Mouse (Mus musculus) erythroblast, embryonic 14.5 days (primary cell): ENCODE measurements around the gene Pecr. TPM values are rescaled to one million over a fixed set of nuclear protein-coding genes. Genes with fewer than 3 reads are reported as not detected.
"Not testable (repeated sequence)": the region's sequence is repeated elsewhere in the genome, so short reads cannot be mapped to it uniquely, and the experiment has no call there.

Source experiments
- H3K27me3 ChIP-seq: 2 replicates; pipeline ENCODE4 v1.6.1; 2012; ENCODE audit warnings: inconsistent platforms; ENCODE audit not compliant: control insufficient read depth
- H3K36me3 ChIP-seq: 2 replicates; pipeline ENCODE4 v1.6.1; 2012; ENCODE audit warnings: mild to moderate bottlenecking, inconsistent platforms; ENCODE audit not compliant: control insufficient read depth
- H3K4me1 ChIP-seq: 2 replicates; pipeline ENCODE4 v1.6.1; 2012; ENCODE audit warnings: inconsistent platforms; ENCODE audit not compliant: control insufficient read depth
- H3K4me3 ChIP-seq: replicated peaks from 2 replicates; pipeline ENCODE3; 2012; ENCODE audit warnings: moderate library complexity, mild to moderate bottlenecking, inconsistent platforms
- H3K9me3 ChIP-seq: 2 replicates; pipeline ENCODE4 v1.6.1; 2012; ENCODE audit warnings: low read length, inconsistent platforms, mixed read lengths; ENCODE audit not compliant: control insufficient read depth
- GATA1 ChIP-seq: IDR thresholded peaks from 2 replicates; pipeline ENCODE4 v1.6.1; 2012; ENCODE audit warnings: low read length, inconsistent platforms, mixed read lengths
- TAL1 ChIP-seq: IDR thresholded peaks from 3 replicates; pipeline ENCODE4 v1.6.1; 2012; ENCODE audit warnings: low read length, inconsistent platforms, mixed read lengths
- polyA plus RNA-seq: library from polyadenylated mRNA; stranded (reverse); fragments of >175 nt; gene quantifications from 2 replicates; pipeline ENCODE4 v1.2.3, GENCODE M21; 2012

Pecr gene
- polyA plus RNA-seq, 1 experiment = 0.28 TPM

DNA sequence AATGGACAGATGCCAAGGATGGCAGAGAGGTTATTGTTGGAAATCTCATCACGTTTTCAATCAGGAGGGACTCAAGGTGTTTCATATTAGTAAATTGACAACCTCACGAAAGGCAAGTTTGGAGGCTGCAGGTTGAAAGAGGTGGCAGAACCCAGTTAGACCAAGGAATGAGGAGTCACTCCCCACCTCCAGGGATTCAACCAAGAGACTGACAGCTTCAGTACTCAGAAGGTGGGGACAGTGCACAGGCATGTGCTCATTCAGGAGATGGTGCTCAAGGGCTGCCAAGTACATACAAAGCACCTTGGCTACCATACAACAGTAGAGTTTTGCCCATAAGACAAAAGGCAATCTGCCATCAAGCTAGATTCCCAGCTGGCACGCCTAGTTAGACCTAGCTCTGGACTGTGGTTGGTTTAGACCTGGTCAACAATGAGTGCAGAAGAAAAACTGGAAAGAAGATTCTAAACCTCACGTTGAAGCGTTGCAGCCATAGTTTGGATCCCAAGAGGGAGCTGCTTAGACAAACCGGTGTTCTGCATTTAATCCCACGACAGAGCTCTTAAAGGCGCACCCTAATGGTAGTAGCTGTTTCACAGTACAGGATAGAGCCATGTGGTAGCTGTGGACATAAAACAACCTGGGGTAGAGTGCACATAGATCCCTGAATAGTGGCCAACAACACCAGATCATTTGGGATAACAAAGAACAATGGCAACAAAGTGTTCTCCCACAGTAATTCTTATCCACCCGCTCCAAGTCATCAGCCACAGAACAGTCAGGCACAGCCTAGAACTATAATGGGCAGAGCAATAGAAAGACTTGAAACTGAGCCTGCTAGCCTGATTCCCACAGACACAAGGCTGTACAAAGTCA, 27.5 kb downstream of the Pecr start:
- Histone ChIP-seq H3K4me3 (no peak overlapping the region), H3K4me1 (peaks cover 31% of the 10 kb centered on the region), H3K9me3 (no peaks in the 10 kb centered on the region), H3K27me3 (no peaks in the 10 kb centered on the region), H3K36me3 (no peaks in the 10 kb centered on the region; the same call in 1 of the 2 replicates)
- TF ChIP-seq GATA1 (no peak), TAL1 (no peak)

DNA sequence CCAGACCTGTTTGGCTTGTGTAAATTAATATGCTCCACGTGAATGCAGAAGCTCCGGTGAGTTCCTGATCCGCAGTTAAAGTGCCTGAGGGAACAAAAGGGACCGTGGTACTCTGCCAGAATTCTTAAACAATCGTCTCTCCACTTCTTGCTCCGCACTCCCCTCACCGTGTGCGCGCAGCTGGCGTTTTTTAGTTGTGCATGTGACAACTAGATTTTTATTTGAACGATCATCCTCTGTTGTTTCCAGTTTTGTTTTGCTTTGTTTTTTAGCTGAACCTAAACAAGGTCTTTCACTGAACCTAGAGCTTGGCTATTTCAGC, 28.3 kb downstream of the Pecr start:
- Histone ChIP-seq H3K27me3 (no peaks in the 10 kb centered on the region), H3K36me3 (no peaks in the 10 kb centered on the region; the same call in 1 of the 2 replicates), H3K4me3 (no peak overlapping the region), H3K9me3 (no peaks in the 10 kb centered on the region), H3K4me1 (peaks cover 31% of the 10 kb centered on the region)
- TF ChIP-seq TAL1 (no peak), GATA1 (no peak)

DNA sequence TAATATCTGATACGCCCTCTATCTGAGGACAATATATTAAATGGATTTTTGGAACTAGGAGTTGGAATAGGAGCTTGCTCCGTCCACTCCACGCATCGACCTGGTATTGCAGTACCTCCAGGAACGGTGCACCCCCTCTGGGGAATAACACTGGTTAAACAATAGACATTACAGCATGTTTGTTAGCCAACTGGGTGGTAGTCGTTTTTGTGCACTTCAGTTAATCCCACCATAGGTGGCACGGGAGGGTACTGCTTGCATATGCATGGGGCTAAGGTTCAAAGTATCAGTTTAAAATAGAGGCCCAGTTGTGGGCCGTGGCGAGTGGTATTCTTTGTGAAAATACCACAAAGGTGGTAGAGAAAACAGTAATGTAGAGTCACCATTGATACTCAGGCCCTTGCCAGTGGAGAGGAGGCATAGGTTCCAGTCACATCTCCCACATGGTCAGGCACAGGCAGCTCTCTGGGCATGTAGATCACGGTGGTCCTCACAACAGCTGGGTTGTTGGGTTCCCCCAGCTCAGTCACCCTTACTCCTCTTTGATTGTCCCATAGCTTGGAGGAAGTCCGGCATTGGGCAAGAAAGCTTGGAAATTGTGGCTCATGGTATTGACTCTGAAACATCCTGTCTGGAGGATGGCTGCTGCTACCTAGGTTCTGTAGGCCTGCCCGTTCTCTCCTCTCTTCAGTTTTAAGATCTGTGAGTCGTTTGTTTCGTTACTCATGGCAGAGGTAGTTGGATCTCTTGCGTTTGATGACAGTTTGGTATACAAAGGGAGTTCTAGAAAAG, 28.9 kb downstream of the Pecr start:
- H3K36me3 ChIP-seq = no peaks in the 10 kb centered on the region; the same call in 1 of the 2 replicates
- peaks cover 31% of the 10 kb centered on the region for H3K4me1 ChIP-seq
- no peaks in the 10 kb centered on the region for H3K9me3 ChIP-seq
- no peaks in the 10 kb centered on the region for H3K27me3 ChIP-seq
- no peak overlapping the region for H3K4me3 ChIP-seq
- TF ChIP-seq GATA1 (no peak), TAL1 (no peak)

DNA sequence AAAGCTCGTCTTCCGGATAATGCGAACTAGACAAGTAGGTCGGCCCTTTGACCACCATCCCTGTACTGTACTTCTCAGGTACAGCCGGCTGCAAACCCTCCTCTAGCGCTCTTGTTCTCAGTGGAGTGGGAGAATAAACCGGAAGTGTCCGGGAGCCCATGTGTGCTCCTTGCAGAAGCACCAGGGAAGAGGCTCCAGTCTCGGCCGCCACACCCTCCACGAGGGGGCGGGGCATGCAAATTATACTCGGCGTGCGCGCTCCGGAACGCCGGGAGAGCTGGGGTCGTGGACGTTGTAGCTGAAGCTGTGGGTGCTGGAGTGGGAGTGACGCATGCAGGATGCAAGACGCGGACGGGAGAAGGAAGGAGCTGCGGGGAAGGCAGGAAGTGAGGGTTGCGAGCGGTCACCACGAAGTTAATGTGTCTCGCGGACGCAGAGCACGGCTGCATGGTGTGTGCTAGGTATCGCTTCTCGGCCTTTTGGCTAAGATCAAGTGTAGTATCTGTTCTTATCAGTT, 29.5 kb downstream of the Pecr start:
- Histone ChIP-seq H3K27me3 (no peaks in the 10 kb centered on the region), H3K4me3 (peak overlapping the region; percentile 62), H3K9me3 (no peaks in the 10 kb centered on the region), H3K4me1 (peaks cover 31% of the 10 kb centered on the region), H3K36me3 (no peaks in the 10 kb centered on the region; the same call in 1 of the 2 replicates)
- TF ChIP-seq TAL1 (no peak), GATA1 (no peak)

DNA sequence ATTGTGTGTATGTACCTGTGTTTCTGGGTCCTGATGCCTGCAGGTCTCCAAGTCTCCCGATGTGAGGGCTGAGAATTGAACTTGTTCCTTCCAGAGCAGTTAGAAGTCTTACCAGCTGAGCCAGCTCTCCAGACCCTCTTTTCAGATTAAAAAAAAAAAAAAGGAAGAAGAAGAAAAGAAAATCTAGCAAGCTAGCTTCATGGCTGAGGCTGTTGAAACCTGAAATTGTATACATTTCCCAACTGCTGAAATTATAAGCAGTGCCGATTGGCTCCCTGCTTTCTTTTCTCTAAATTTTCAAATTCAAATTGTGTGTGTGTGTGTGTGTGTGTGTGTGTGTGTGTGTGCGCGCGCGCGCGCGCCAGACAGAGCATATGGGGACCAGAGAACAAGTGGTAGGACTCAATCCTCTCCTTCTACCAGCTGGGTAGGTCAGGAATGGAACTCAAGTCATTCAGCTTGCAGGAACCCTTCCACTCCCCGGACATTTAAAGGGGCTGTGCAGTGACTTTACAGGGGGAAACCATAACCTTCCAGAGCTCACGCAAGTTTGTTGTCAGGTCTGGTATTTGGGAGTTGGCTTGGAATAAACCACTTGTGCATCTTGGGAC, 30.1 kb downstream of the Pecr start:
- TF ChIP-seq GATA1 (no peak), TAL1 (no peak)
- Histone ChIP-seq H3K4me3 (peak overlapping the region; percentile 62), H3K27me3 (no peaks in the 10 kb centered on the region), H3K9me3 (no peaks in the 10 kb centered on the region), H3K36me3 (no peaks in the 10 kb centered on the region), H3K4me1 (peaks cover 31% of the 10 kb centered on the region)

DNA sequence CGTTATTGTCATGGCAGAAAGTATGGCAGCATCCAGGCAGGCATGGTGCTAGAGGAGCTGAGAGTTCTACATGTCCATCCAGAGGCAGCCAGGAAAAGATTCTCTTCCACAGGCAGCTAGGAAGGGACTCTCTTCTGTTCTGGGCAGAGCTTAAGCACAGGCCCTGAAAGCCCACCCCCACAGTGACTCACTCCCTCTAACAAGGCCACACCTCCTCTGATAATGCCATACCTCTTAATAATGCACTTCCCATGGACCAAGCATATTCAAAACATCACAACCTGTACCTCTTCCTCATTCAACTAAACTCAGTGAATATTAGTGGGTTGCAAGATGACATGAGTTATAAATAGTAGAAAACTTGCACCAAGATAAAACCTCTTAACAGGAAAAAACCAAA, 32.3 kb downstream of the Pecr start:
- TF ChIP-seq GATA1 (no peak), TAL1 (no peak)
- H3K4me1 ChIP-seq = peaks cover 24% of the 10 kb centered on the region
- H3K9me3 ChIP-seq = no peaks in the 10 kb centered on the region
- no peaks in the 10 kb centered on the region for H3K27me3 ChIP-seq
- no peak overlapping the region for H3K4me3 ChIP-seq
- no peaks in the 10 kb centered on the region for H3K36me3 ChIP-seq

DNA sequence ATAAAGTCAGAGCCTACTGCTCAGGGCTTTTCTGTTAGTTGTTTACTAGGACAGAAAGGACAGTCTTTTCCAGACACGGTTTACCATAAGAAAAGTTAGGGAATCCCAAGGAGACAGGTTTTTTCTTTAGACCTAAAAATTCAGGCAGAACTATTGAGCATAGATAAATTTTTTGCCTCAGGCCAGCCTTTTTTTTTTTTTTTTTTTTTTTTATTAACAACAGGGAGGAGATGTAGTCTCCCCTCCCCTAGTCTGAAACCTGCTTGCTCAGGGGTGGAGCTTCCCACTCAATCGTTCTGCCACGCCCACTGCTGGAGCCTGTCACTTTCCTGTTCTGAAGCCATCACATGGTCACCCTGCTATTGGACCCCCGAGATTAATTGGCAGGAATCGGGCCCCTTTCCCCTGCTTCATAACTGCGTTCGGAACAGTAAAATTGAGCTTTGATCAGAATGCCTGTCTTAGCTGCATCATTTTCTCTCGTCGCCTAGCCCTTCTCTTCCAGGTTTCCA, 35.8 kb downstream of the Pecr start:
- H3K4me3 ChIP-seq, H3K36me3 ChIP-seq, H3K9me3 ChIP-seq, H3K27me3 ChIP-seq: not testable (repeated sequence)
- peaks cover 17% of the 10 kb centered on the region for H3K4me1 ChIP-seq

DNA sequence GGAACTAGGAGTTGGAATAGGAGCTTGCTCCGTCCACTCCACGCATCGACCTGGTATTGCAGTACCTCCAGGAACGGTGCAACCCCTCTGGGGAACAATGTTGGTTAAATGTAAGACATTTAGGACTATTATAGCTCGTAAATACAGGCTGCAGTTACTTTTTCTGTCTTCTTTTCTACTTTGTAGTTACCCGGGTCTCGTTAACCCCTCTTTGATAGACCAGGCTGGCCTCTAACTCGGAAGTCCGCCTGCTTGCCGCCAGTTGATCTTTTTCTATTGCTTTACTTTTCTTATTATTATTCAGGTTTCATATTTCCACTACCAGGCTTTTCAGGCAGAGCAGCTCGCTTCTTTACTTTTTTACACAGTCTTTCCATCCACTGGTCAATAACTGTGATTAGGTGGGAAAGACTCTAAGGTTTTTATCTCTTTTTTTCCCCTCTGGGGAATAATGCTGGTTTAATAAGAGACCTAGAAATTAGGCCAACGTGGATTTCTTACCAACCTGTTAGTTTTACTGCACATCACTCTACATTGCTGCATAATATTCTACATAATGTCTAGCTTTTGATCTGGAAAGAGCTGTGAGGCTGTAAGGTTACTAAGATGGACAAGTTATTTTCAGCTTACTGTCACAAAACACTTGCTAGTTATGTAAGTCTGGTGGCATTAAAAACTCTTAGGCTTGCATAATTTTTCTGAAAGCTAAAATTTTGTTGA, 39.6 kb downstream of the Pecr start:
- H3K27me3 ChIP-seq = no peaks in the 10 kb centered on the region
- H3K36me3 ChIP-seq = no peaks in the 10 kb centered on the region
- TF ChIP-seq GATA1 (no peak), TAL1 (no peak)
- peaks cover 22% of the 10 kb centered on the region for H3K4me1 ChIP-seq
- no peaks in the 10 kb centered on the region for H3K9me3 ChIP-seq
- H3K4me3 ChIP-seq = peak overlapping the region; percentile 63
